Mouse (Mus musculus) stomach, postnatal 0 days (tissue): ENCODE measurements at regions not wholly inside any gene's neighbourhood (a gene's known extent, or its start where the extent isn't known, plus 50 kb on each side); places are given as distances from the start of the nearest gene placed in this dataset.
A peak's percentile ranks its signal among the peaks of the same experiment; 100 is the strongest.

Experiments used
- ATAC-seq: fragments of 200-750 bp; cut with Nextera tagmentation; 2 replicates; pipeline ENCODE4 v1.8.0; 2017; ENCODE audit not compliant: low FRiP score, low TSS enrichment
- DNase-seq: peaks from one replicate; pipeline ENCODE4 v3.0.0-alpha.2; 2016; ENCODE audit warnings: low spot score
- H3K27ac ChIP-seq: fragments of 300-500 bp; sonication (generic); replicated peaks from 2 replicates; pipeline ENCODE4 v1.5.1; 2014; ENCODE audit warnings: mild to moderate bottlenecking, control low read depth
- H3K27me3 ChIP-seq: fragments of 300-500 bp; sonication (generic); 2 replicates; pipeline ENCODE4 v1.6.1; 2014; ENCODE audit warnings: low read length; ENCODE audit not compliant: control insufficient read depth, insufficient read depth
- H3K36me3 ChIP-seq: fragments of 300-500 bp; sonication (generic); 2 replicates; pipeline ENCODE4 v1.6.1; 2014; ENCODE audit warnings: low read length, mixed read lengths; ENCODE audit not compliant: control insufficient read depth, insufficient read depth
- H3K4me1 ChIP-seq: fragments of 300-500 bp; sonication (generic); replicated peaks from 2 replicates; pipeline ENCODE4 v1.6.1; 2014; ENCODE audit warnings: antibody characterized with exemption; ENCODE audit not compliant: control insufficient read depth, insufficient read depth
- H3K4me2 ChIP-seq: fragments of 300-500 bp; sonication (generic); replicated peaks from 2 replicates; pipeline ENCODE4 v1.6.1; 2014; ENCODE audit warnings: low read depth, mild to moderate bottlenecking, control low read depth, moderate library complexity
- H3K4me3 ChIP-seq: fragments of 300-500 bp; sonication (generic); 2 replicates; pipeline ENCODE4 v1.5.1; 2014; ENCODE audit warnings: low read depth, low read length, control low read depth
- H3K9ac ChIP-seq: fragments of 300-500 bp; sonication (generic); 2 replicates; pipeline ENCODE4 v1.6.1; 2014; ENCODE audit warnings: mild to moderate bottlenecking, low read length, control low read depth, mixed read lengths
- H3K9me3 ChIP-seq: fragments of 300-500 bp; sonication (generic); 2 replicates; pipeline ENCODE4 v1.6.1; 2016; ENCODE audit warnings: low read length; ENCODE audit not compliant: control insufficient read depth
- CTCF ChIP-seq: IDR thresholded peaks from 2 replicates; pipeline ENCODE4 v1.5.1; 2016; ENCODE audit warnings: antibody characterized with exemption, low read depth, mild to moderate bottlenecking, moderate library complexity
- EP300 ChIP-seq: optimal IDR thresholded peaks from 2 replicates; pipeline ENCODE3; 2016; ENCODE audit warnings: antibody characterized with exemption
- WGBS: fragments of 180-500 bp; shearing (Covaris S2); extraction: QIAGEN DNeasy Blood & Tissue Kit; methylation state at CpG from one replicate; pipeline ENCODE4 v1.1.7; 2014; 5-methylcytosine and 5-hydroxymethylcytosine counted together

GRCm38 (mm10) chr2:116954896-116955295 is 76.4 kb downstream of the Tmco5 start:
- Histone ChIP-seq H3K36me3 (no peaks in the 10 kb centered on the region), H3K27ac (no peak overlapping the region), H3K4me1 (no peaks in the 10 kb centered on the region), H3K27me3 (no peaks in the 10 kb centered on the region), H3K4me3 (no peak overlapping the region), H3K9me3 (no peaks in the 10 kb centered on the region), H3K9ac (no peak overlapping the region), H3K4me2 (no peak overlapping the region)
- ATAC-seq (no peak), DNase-seq (no peak)
- no peak for TF ChIP-seq EP300
- no peak for TF ChIP-seq CTCF
- WGBS = 89% methylated on average over 4 of the region's 4 CpGs

GRCm38 (mm10) chr2:116963116-116963873 is 84.8 kb downstream of the Tmco5 start:
- Histone ChIP-seq H3K27ac (no peak overlapping the region), H3K4me2 (no peak overlapping the region), H3K9ac (no peak overlapping the region), H3K9me3 (no peaks in the 10 kb centered on the region), H3K36me3 (no peaks in the 10 kb centered on the region), H3K4me1 (no peaks in the 10 kb centered on the region), H3K4me3 (no peak overlapping the region), H3K27me3 (no peaks in the 10 kb centered on the region)
- no peak for ATAC-seq
- no peak for DNase-seq
- WGBS = 82% methylated on average over 8 of the region's 8 CpGs
- TF ChIP-seq CTCF (no peak), EP300 (no peak)

- no peaks in the 10 kb centered on the region for H3K27me3 ChIP-seq
- TF ChIP-seq CTCF (no peak), EP300 (no peak)
- no peak overlapping the region for H3K9ac ChIP-seq
- ATAC-seq = no peak
- no peak for DNase-seq
- no CpG with 5 or more reads among the region's 1 CpGs for WGBS
- no peaks in the 10 kb centered on the region for H3K36me3 ChIP-seq
- H3K4me1 ChIP-seq = no peaks in the 10 kb centered on the region
- no peak overlapping the region for H3K27ac ChIP-seq
- no peak overlapping the region for H3K4me2 ChIP-seq
- no peaks in the 10 kb centered on the region for H3K9me3 ChIP-seq
- H3K4me3 ChIP-seq = no peak overlapping the region
Measured at GRCm38 (mm10) chr2:116966266-116966665, 87.8 kb downstream of the Tmco5 start.

- H3K9ac ChIP-seq = peak overlapping the region; percentile 49
- no peaks in the 10 kb centered on the region for H3K27me3 ChIP-seq
- H3K4me2 ChIP-seq = peak overlapping the region; percentile 48
- peak; percentile 27; the same call in 1 of the 2 replicates for ATAC-seq
- TF ChIP-seq EP300 (no peak), CTCF (no peak)
- H3K4me3 ChIP-seq = peak overlapping the region; percentile 24; the same call in 1 of the 2 replicates
- H3K9me3 ChIP-seq = no peaks in the 10 kb centered on the region
- H3K27ac ChIP-seq = peak overlapping the region; percentile 84
- WGBS = 9% methylated on average over 9 of the region's 9 CpGs
- no peaks in the 10 kb centered on the region for H3K4me1 ChIP-seq
- DNase-seq = peak; percentile 19
- no peaks in the 10 kb centered on the region for H3K36me3 ChIP-seq
Measured at GRCm38 (mm10) chr2:116971666-116972613, 93.4 kb downstream of the Tmco5 start.

GRCm38 (mm10) chr2:116972614-116972985 is 94.1 kb downstream of the Tmco5 start:
- peak; percentile 55 for TF ChIP-seq CTCF
- TF ChIP-seq EP300 = no peak
- Histone ChIP-seq H3K27me3 (no peaks in the 10 kb centered on the region), H3K4me3 (peak overlapping the region; percentile 24; the same call in 1 of the 2 replicates), H3K36me3 (no peaks in the 10 kb centered on the region), H3K4me1 (0 out of 2 replicates have a peak, but pooled peaks cover 4% of the 10 kb centered on the region), H3K27ac (peak overlapping the region; percentile 84), H3K4me2 (peak overlapping the region; percentile 48), H3K9ac (peak overlapping the region; percentile 49), H3K9me3 (no peaks in the 10 kb centered on the region)
- ATAC-seq (peak; percentile 65), DNase-seq (peak; percentile 26)
- 3% methylated on average over 6 of the region's 6 CpGs for WGBS

GRCm38 (mm10) chr2:116973441-116973840 is 95.0 kb downstream of the Tmco5 start:
- Histone ChIP-seq H3K4me3 (no peak overlapping the region), H3K9ac (no peak overlapping the region), H3K4me1 (0 out of 2 replicates have a peak, but pooled peaks cover 4% of the 10 kb centered on the region), H3K9me3 (no peaks in the 10 kb centered on the region), H3K27ac (no peak overlapping the region), H3K36me3 (no peaks in the 10 kb centered on the region), H3K4me2 (no peak overlapping the region), H3K27me3 (no peaks in the 10 kb centered on the region)
- 68% methylated on average over 3 of the region's 3 CpGs for WGBS
- DNase-seq (no peak), ATAC-seq (no peak)
- TF ChIP-seq EP300 (no peak), CTCF (no peak)
